Mouse (Mus musculus): ENCODE measurements around the gene Atp10a. TPM values are rescaled to one million over a fixed set of nuclear protein-coding genes. Genes with fewer than 3 reads are reported as not detected.

Atp10a gene
- polyA plus RNA-seq, 1 experiment: not detected

DNA sequence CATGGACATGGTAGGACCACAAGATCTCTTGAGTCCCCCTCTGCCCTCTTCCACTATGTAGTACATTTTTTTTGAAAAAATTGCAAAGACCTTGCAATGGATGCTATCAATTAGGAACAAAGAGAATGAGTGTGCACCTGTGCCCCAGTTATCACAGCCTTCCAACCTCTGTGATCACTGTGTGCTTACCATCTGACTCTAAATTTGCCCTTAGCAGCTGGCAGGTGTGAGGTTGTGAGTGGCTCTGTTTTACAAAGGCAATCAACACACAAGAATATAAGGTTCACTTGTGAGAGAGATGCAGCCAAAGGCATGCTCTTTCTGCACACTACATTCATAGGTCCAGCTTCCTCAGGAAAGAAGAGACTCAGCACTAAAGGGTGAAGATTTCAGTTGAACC lies 99.1 kb downstream of the Atp10a start:
- Histone ChIP-seq H3K27me3 (ENCODE audit: control insufficient read depth) (no peaks in the 10 kb centered on the region), H3K4me1 (ENCODE audit: control insufficient read depth) (no peaks in the 10 kb centered on the region), H3K4me3 (replicated peaks) (no peak overlapping the region), H3K9me3 (ENCODE audit: control insufficient read depth, low read length) (no peaks in the 10 kb centered on the region), H3K36me3 (ENCODE audit: control insufficient read depth) (no peaks in the 10 kb centered on the region)
- no peak for TF ChIP-seq GATA1 (IDR thresholded peaks at IDR 0.05; ENCODE audit: low read length)
- no peak for TF ChIP-seq TAL1 (IDR thresholded peaks at IDR 0.05; ENCODE audit: low read length)

DNA sequence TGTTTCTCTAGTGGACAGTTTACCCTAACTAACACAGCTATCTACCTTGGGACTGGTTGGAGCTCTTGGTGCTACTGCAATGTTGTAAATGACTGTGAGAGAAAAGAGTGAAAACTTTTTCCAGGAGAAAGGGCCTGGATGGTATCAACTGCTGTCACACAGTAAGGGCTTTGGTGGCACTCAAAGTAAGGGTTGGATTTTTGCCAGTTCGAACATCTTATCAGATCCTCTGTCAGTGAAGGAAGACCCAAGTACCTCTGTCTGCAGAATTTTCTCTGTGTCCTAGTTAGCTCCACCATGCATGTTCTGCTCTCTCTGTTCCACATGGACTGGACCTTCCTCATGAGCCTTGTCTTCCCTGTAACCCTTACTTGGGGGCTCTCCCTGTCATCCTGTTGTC lies 99.9 kb downstream of the Atp10a start:
- Histone ChIP-seq H3K36me3 (ENCODE audit: control insufficient read depth) (no peaks in the 10 kb centered on the region), H3K9me3 (ENCODE audit: control insufficient read depth, low read length) (no peaks in the 10 kb centered on the region), H3K4me1 (ENCODE audit: control insufficient read depth) (no peaks in the 10 kb centered on the region), H3K4me3 (replicated peaks) (no peak overlapping the region), H3K27me3 (ENCODE audit: control insufficient read depth) (no peaks in the 10 kb centered on the region)
- TF ChIP-seq TAL1 (IDR thresholded peaks at IDR 0.05; ENCODE audit: low read length): no peak
- no peak for TF ChIP-seq GATA1 (IDR thresholded peaks at IDR 0.05; ENCODE audit: low read length)

DNA sequence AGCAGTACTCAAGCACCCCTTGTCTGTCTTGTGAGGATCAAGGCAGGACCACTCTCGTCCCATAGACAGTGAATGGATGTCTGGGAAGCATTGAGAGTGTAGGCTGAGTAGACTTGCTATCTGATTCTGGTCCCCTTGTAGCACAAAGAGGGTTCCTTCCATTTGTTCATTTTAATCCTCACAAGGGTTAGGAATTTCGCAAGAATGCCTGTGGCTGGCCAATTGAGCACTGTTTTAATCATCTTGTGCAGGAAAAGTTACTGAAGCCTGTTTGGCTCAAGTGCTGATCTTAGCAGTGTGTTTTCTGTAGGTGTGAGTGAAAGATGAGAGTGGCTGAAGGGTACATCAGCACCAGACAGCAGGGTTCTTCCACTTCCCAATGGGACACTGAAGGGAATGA lies 101.4 kb downstream of the Atp10a start:
- H3K9me3 ChIP-seq (ENCODE audit: control insufficient read depth, low read length): no peaks in the 10 kb centered on the region
- TF ChIP-seq TAL1 (IDR thresholded peaks at IDR 0.05; ENCODE audit: low read length): no peak
- no peak for TF ChIP-seq GATA1 (IDR thresholded peaks at IDR 0.05; ENCODE audit: low read length)
- no peaks in the 10 kb centered on the region for H3K36me3 ChIP-seq (ENCODE audit: control insufficient read depth)
- no peak overlapping the region for H3K4me3 ChIP-seq (replicated peaks)
- H3K4me1 ChIP-seq (ENCODE audit: control insufficient read depth): no peaks in the 10 kb centered on the region
- no peaks in the 10 kb centered on the region for H3K27me3 ChIP-seq (ENCODE audit: control insufficient read depth)

DNA sequence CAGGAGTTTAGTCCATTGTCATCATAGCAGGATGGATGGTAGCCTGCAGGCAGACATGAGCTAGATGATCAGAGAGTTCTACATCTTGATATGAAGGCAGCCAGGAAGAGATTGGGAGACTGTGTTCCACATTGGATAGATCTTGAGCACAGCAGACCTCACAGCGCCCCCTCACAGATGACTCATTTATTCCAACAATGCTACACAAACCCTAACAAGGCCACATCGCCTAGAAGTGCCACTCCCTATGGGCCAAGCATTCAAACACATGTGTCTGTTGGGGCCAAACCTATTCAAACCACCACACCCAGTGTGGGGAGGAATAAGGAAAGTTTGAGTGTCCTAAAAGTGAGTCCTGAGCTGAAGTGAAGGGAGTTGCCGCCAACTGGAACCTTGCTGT lies 102.4 kb downstream of the Atp10a start:
- no peaks in the 10 kb centered on the region for H3K36me3 ChIP-seq (ENCODE audit: control insufficient read depth)
- H3K9me3 ChIP-seq (ENCODE audit: control insufficient read depth, low read length): no peaks in the 10 kb centered on the region
- TF ChIP-seq GATA1 (IDR thresholded peaks at IDR 0.05; ENCODE audit: low read length) (no peak), TAL1 (IDR thresholded peaks at IDR 0.05; ENCODE audit: low read length) (no peak)
- no peaks in the 10 kb centered on the region for H3K4me1 ChIP-seq (ENCODE audit: control insufficient read depth)
- H3K4me3 ChIP-seq (replicated peaks): no peak overlapping the region
- H3K27me3 ChIP-seq (ENCODE audit: control insufficient read depth): no peaks in the 10 kb centered on the region

DNA sequence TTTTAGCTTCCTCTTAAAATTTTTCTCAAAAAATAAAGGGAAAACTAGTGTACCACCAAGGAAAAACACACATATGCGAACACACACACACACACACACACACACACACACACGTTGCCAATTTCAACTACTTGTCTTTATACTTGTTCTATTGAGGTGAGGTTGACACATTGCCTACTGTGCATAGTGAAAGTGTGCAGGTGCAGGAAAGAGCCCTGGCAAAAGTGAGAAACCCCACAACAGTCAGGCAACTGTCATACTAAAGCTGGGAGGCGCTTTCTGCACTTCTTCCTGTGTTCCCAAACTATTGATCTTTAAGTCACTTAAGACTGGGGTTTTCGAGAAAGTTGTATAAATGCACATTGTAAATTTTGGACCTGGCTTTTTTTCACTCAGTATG lies 103.3 kb downstream of the Atp10a start:
- H3K36me3 ChIP-seq (ENCODE audit: control insufficient read depth): no peaks in the 10 kb centered on the region
- H3K27me3 ChIP-seq (ENCODE audit: control insufficient read depth): no peaks in the 10 kb centered on the region
- no peak for TF ChIP-seq TAL1 (IDR thresholded peaks at IDR 0.05; ENCODE audit: low read length)
- no peak overlapping the region for H3K4me3 ChIP-seq (replicated peaks)
- no peaks in the 10 kb centered on the region for H3K4me1 ChIP-seq (ENCODE audit: control insufficient read depth)
- H3K9me3 ChIP-seq (ENCODE audit: control insufficient read depth, low read length): no peaks in the 10 kb centered on the region

DNA sequence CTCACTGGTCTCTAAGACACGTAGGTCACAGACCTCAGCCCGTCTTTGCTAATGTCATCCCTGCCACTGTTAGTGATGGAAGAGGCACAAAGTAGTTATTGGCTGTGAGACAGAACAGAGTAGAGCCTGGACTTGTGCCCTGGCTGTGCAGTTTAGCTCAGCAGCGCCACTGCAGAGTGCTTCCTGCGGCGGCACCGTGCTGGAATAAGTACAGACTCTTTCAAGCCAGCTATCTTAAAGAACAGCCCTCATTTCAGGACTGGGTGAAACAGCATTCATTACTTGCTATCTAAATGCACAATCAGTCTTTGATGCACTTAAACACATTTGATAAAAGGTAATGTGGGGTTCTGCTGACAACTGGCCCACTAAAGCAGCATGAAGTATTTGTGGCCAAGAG lies 111.3 kb downstream of the Atp10a start:
- no peaks in the 10 kb centered on the region for H3K36me3 ChIP-seq (ENCODE audit: control insufficient read depth)
- no peaks in the 10 kb centered on the region for H3K27me3 ChIP-seq (ENCODE audit: control insufficient read depth)
- H3K9me3 ChIP-seq (ENCODE audit: control insufficient read depth, low read length): no peaks in the 10 kb centered on the region
- H3K4me1 ChIP-seq (ENCODE audit: control insufficient read depth): no peaks in the 10 kb centered on the region
- H3K4me3 ChIP-seq (replicated peaks): no peak overlapping the region
- TF ChIP-seq TAL1 (IDR thresholded peaks at IDR 0.05; ENCODE audit: low read length): no peak
- TF ChIP-seq GATA1 (IDR thresholded peaks at IDR 0.05; ENCODE audit: low read length): no peak

DNA sequence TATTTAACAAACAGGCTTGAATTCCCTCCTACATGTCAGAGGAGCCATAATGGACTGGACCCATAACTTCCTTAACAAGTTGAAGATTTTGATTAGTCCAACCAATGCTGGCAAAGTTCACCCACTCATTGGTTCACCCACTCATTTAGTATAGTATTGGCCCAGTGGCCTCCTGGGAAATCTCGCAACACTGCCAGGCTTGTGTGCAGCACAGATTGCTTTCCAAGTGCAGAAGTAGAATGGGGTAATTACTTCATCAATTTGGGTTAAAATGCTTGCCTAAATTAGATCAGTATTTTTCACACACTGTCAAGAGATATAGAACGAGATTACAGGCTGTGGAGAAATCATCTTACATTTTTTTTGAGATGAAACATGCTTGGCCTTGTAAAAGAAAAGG lies 112.3 kb downstream of the Atp10a start:
- Histone ChIP-seq H3K36me3 (ENCODE audit: control insufficient read depth) (no peaks in the 10 kb centered on the region), H3K4me3 (replicated peaks) (no peak overlapping the region), H3K27me3 (ENCODE audit: control insufficient read depth) (no peaks in the 10 kb centered on the region), H3K4me1 (ENCODE audit: control insufficient read depth) (no peaks in the 10 kb centered on the region), H3K9me3 (ENCODE audit: control insufficient read depth, low read length) (no peaks in the 10 kb centered on the region)
- TF ChIP-seq GATA1 (IDR thresholded peaks at IDR 0.05; ENCODE audit: low read length): no peak
- TF ChIP-seq TAL1 (IDR thresholded peaks at IDR 0.05; ENCODE audit: low read length): no peak

DNA sequence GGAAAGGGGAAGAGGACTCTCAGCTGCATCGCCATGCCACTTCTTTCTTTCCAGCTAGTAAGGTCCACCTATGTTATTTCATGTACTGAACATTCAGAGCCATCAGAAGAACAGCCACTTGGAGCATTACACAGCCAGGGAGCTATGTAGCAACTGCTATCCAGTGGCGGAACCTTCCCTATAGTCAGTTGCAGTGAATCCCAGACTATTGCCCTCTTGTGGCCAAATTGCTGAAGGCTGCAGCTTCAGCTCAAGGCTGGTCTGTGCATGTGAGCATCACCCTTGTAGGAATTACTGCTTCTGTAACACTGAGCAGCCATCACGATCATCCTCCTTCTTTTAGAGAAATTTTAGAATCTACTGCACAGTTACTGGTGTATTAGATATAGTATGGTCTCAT lies 114.3 kb downstream of the Atp10a start:
- Histone ChIP-seq H3K36me3 (ENCODE audit: control insufficient read depth) (no peaks in the 10 kb centered on the region), H3K9me3 (ENCODE audit: control insufficient read depth, low read length) (no peaks in the 10 kb centered on the region), H3K4me1 (ENCODE audit: control insufficient read depth) (no peaks in the 10 kb centered on the region), H3K27me3 (ENCODE audit: control insufficient read depth) (no peaks in the 10 kb centered on the region), H3K4me3 (replicated peaks) (no peak overlapping the region)
- TF ChIP-seq GATA1 (IDR thresholded peaks at IDR 0.05; ENCODE audit: low read length): no peak
- TF ChIP-seq TAL1 (IDR thresholded peaks at IDR 0.05; ENCODE audit: low read length): no peak

DNA sequence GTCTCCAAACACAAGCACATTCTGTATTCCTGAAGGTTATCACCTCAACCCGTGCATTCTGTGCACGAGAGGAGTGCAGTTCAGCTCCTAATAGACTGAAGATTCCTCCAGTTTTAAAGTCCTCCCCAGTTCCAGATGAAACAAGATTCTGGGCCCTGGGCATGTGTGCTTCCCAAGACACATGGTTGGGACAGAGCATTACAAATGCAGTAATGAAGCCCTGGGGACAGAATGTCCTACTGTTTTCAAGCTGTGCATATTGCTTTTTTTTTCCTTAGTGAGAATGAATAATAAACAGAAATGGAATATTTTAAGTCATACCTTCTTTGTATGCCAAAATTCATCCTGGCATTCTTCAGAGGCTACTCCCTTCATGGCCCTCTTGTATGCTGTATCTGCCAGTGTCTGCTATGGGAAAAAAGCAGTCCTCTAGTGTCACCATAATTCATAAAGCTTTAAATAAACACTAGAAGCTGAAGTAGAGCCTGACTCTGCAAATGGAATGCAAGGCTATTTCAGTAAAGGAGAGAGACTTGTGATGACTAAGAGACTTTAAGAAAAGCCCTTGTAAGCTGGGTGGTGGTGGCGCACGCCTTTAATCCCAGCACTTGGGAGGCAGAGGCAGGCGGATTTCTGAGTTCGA lies 116.2 kb downstream of the Atp10a start:
- no peaks in the 10 kb centered on the region for H3K36me3 ChIP-seq (ENCODE audit: control insufficient read depth)
- TF ChIP-seq GATA1 (IDR thresholded peaks at IDR 0.05; ENCODE audit: low read length) (no peak), TAL1 (IDR thresholded peaks at IDR 0.05; ENCODE audit: low read length) (no peak)
- H3K9me3 ChIP-seq (ENCODE audit: control insufficient read depth, low read length): no peaks in the 10 kb centered on the region
- H3K4me1 ChIP-seq (ENCODE audit: control insufficient read depth): no peaks in the 10 kb centered on the region
- no peak overlapping the region for H3K4me3 ChIP-seq (replicated peaks)
- H3K27me3 ChIP-seq (ENCODE audit: control insufficient read depth): no peaks in the 10 kb centered on the region

DNA sequence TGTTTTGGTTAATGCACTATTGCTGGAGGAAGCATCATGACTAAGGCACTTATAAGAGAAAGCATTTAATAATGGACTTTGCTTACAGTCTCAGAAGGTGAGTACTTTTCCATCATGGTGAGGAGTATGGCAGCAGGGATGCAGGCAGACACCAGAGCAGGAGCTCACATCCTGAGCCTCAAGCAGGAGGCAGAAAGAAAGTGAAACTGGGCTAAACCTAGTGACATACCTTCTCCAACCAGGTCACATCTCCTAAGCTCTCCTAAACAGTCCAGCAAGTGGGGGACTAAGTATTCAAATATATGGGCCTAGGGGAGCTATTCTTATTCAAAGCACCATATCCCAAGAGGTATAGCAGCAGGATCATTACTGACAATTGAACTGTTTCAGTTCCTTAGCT lies 123.2 kb downstream of the Atp10a start:
- no peak for TF ChIP-seq TAL1 (IDR thresholded peaks at IDR 0.05; ENCODE audit: low read length)
- TF ChIP-seq GATA1 (IDR thresholded peaks at IDR 0.05; ENCODE audit: low read length): no peak
- Histone ChIP-seq H3K4me3 (replicated peaks) (no peak overlapping the region), H3K36me3 (ENCODE audit: control insufficient read depth) (no peaks in the 10 kb centered on the region), H3K27me3 (ENCODE audit: control insufficient read depth) (no peaks in the 10 kb centered on the region), H3K4me1 (ENCODE audit: control insufficient read depth) (no peaks in the 10 kb centered on the region), H3K9me3 (ENCODE audit: control insufficient read depth, low read length) (no peaks in the 10 kb centered on the region)

Data from erythroblast, embryonic 14.5 days (primary cell).